Mouse (Mus musculus) liver, postnatal 0 days (tissue): ENCODE measurements around the gene Mdm2. TPM values are rescaled to one million over a fixed set of nuclear protein-coding genes. Genes with fewer than 3 reads are reported as not detected.
A peak's percentile ranks its signal among the peaks of the same experiment; 100 is the strongest.

Experiments
- ATAC-seq: fragments of 200-750 bp; cut with Nextera tagmentation; 2 replicates; pipeline ENCODE4 v1.8.0; 2017; ENCODE audit warnings: mild to moderate bottlenecking, moderate library complexity
- DNase-seq: peaks from one replicate; pipeline ENCODE4 v3.0.0-alpha.2; 2016
- H3K27ac ChIP-seq: fragments of 300-500 bp; sonication (generic); 2 replicates; pipeline ENCODE4 v1.5.1; 2014; ENCODE audit warnings: antibody characterized with exemption, moderate library complexity, mild to moderate bottlenecking, low read depth
- H3K27me3 ChIP-seq: fragments of 300-500 bp; sonication (generic); 2 replicates; pipeline ENCODE4 v1.6.1; 2014; ENCODE audit warnings: low read length, control low read depth, mixed read lengths; ENCODE audit not compliant: insufficient read depth
- H3K36me3 ChIP-seq: fragments of 300-500 bp; sonication (generic); replicated peaks from 2 replicates; pipeline ENCODE4 v1.6.1; 2014; ENCODE audit warnings: mild to moderate bottlenecking, control low read depth, low read length, moderate library complexity, mixed read lengths; ENCODE audit not compliant: insufficient read depth
- H3K4me1 ChIP-seq: fragments of 300-500 bp; sonication (generic); 2 replicates; pipeline ENCODE4 v1.6.1; 2014; ENCODE audit warnings: antibody characterized with exemption, mild to moderate bottlenecking, control low read depth; ENCODE audit not compliant: insufficient read depth
- H3K4me2 ChIP-seq: fragments of 300-500 bp; sonication (generic); 2 replicates; pipeline ENCODE4 v1.6.1; 2014; ENCODE audit warnings: low read depth, mild to moderate bottlenecking, low read length, moderate library complexity, mixed read lengths
- H3K4me3 ChIP-seq: fragments of 300-500 bp; sonication (generic); 2 replicates; pipeline ENCODE4 v1.5.1; 2014; ENCODE audit warnings: low read depth, low read length
- H3K9ac ChIP-seq: fragments of 300-500 bp; sonication (generic); replicated peaks from 2 replicates; pipeline ENCODE4 v1.6.1; 2014; ENCODE audit warnings: mild to moderate bottlenecking, moderate library complexity
- H3K9me3 ChIP-seq: fragments of 300-500 bp; sonication (generic); 2 replicates; pipeline ENCODE4 v1.6.1; 2016; ENCODE audit warnings: mild to moderate bottlenecking, control low read depth, low read length, mixed read lengths
- CTCF ChIP-seq: sonication (generic); IDR thresholded peaks from 2 replicates; pipeline ENCODE4 v1.5.1; 2016; ENCODE audit warnings: antibody characterized with exemption, low read depth
- EP300 ChIP-seq: IDR thresholded peaks from 2 replicates; pipeline ENCODE4 v1.6.1; 2016; ENCODE audit warnings: antibody characterized with exemption, low read depth, mild to moderate bottlenecking
- WGBS: fragments of 180-500 bp; shearing (Covaris S2); extraction: QIAGEN DNeasy Blood & Tissue Kit; methylation state at CpG from one replicate; pipeline ENCODE4 v1.1.7; 2014; ENCODE audit not compliant: insufficient replicate concordance; 5-methylcytosine and 5-hydroxymethylcytosine counted together
- polyA plus RNA-seq: library from polyadenylated mRNA; unstranded; fragments of >200 nt; fragmentation: Nextera tagmentation; extraction: Ambion mirVana; gene quantifications from 2 replicates; pipeline ENCODE4 v1.2.1, GENCODE M21; 2015

Mdm2 gene
- polyA plus RNA-seq, 1 experiment from 2014 or later = 11.3 TPM

GRCm38 (mm10) chr10:117757259-117757658 is 46.7 kb upstream of the Mdm2 start:
- H3K4me2 ChIP-seq = no peak overlapping the region
- no peaks in the 10 kb centered on the region for H3K9me3 ChIP-seq
- no peaks in the 10 kb centered on the region for H3K27me3 ChIP-seq
- no peak overlapping the region for H3K9ac ChIP-seq
- H3K4me3 ChIP-seq = no peak overlapping the region
- peaks cover 70% of the 10 kb centered on the region for H3K36me3 ChIP-seq
- H3K27ac ChIP-seq = no peak overlapping the region
- 87% methylated on average over 1 of the region's 1 CpGs for WGBS
- DNase-seq = no peak
- H3K4me1 ChIP-seq = 0 out of 2 replicates have a peak, but pooled peaks cover 3% of the 10 kb centered on the region
- no peak for ATAC-seq
- TF ChIP-seq EP300 (no peak), CTCF (no peak)

GRCm38 (mm10) chr10:117756784-117757183 is 46.2 kb upstream of the Mdm2 start:
- Histone ChIP-seq H3K27ac (no peak overlapping the region), H3K9me3 (no peaks in the 10 kb centered on the region), H3K27me3 (no peaks in the 10 kb centered on the region), H3K4me2 (no peak overlapping the region), H3K4me1 (0 out of 2 replicates have a peak, but pooled peaks cover 3% of the 10 kb centered on the region), H3K36me3 (peaks cover 74% of the 10 kb centered on the region), H3K9ac (no peak overlapping the region), H3K4me3 (no peak overlapping the region)
- WGBS = 88% methylated on average over 5 of the region's 5 CpGs
- TF ChIP-seq CTCF (no peak), EP300 (no peak)
- DNase-seq (no peak), ATAC-seq (no peak)

- WGBS = 72% methylated on average over 11 of the region's 11 CpGs
- TF ChIP-seq EP300 = no peak
- no peak for TF ChIP-seq CTCF
- H3K4me2 ChIP-seq = peak overlapping the region; percentile 45; the same call in 1 of the 2 replicates
- no peaks in the 10 kb centered on the region for H3K9me3 ChIP-seq
- 0 out of 2 replicates have a peak, but pooled peaks cover 3% of the 10 kb centered on the region for H3K4me1 ChIP-seq
- H3K27ac ChIP-seq = peak overlapping the region; percentile 72
- no peak overlapping the region for H3K9ac ChIP-seq
- peak; percentile 12; the same call in 1 of the 2 replicates for ATAC-seq
- no peaks in the 10 kb centered on the region for H3K27me3 ChIP-seq
- peaks cover 74% of the 10 kb centered on the region for H3K36me3 ChIP-seq
- 0 out of 2 replicates have a peak overlapping the region, but pooled peaks have one; percentile 4 for H3K4me3 ChIP-seq
- no peak for DNase-seq
These were observed 45.4 kb upstream of the Mdm2 start for GRCm38 (mm10) chr10:117755799-117756467.

- H3K4me2 ChIP-seq = peak overlapping the region; percentile 45
- peak overlapping the region; percentile 72 for H3K27ac ChIP-seq
- TF ChIP-seq CTCF = no peak
- TF ChIP-seq EP300 = no peak
- peaks cover 69% of the 10 kb centered on the region for H3K36me3 ChIP-seq
- WGBS = 40% methylated on average over 13 of the region's 13 CpGs
- H3K4me1 ChIP-seq = 0 out of 2 replicates have a peak, but pooled peaks cover 3% of the 10 kb centered on the region
- DNase-seq (peak; percentile 26), ATAC-seq (peak; percentile 62)
- H3K4me3 ChIP-seq = peak overlapping the region; percentile 4; the same call in 1 of the 2 replicates
- no peaks in the 10 kb centered on the region for H3K27me3 ChIP-seq
- H3K9ac ChIP-seq = no peak overlapping the region
- no peaks in the 10 kb centered on the region for H3K9me3 ChIP-seq
These were observed 44.7 kb upstream of the Mdm2 start for GRCm38 (mm10) chr10:117755086-117755798.

GRCm38 (mm10) chr10:117754609-117754940 is 44.0 kb upstream of the Mdm2 start:
- H3K4me1 ChIP-seq = 0 out of 2 replicates have a peak, but pooled peaks cover 3% of the 10 kb centered on the region
- H3K9me3 ChIP-seq = 0 out of 2 replicates have a peak, but pooled peaks cover 5% of the 10 kb centered on the region
- H3K4me3 ChIP-seq = no peak overlapping the region
- H3K9ac ChIP-seq = no peak overlapping the region
- DNase-seq (no peak), ATAC-seq (no peak)
- no peak overlapping the region for H3K4me2 ChIP-seq
- H3K27ac ChIP-seq = peak overlapping the region; percentile 72
- peaks cover 68% of the 10 kb centered on the region for H3K36me3 ChIP-seq
- WGBS = 78% methylated on average over 7 of the region's 7 CpGs
- TF ChIP-seq CTCF (no peak), EP300 (no peak)
- no peaks in the 10 kb centered on the region for H3K27me3 ChIP-seq

- H3K4me2 ChIP-seq = no peak overlapping the region
- peaks cover 66% of the 10 kb centered on the region for H3K36me3 ChIP-seq
- no peak overlapping the region for H3K4me3 ChIP-seq
- TF ChIP-seq EP300 = no peak
- no peak for TF ChIP-seq CTCF
- no peak for ATAC-seq
- 92% methylated on average over 8 of the region's 8 CpGs for WGBS
- no peak for DNase-seq
- no peak overlapping the region for H3K9ac ChIP-seq
- no peaks in the 10 kb centered on the region for H3K27me3 ChIP-seq
- H3K9me3 ChIP-seq = 0 out of 2 replicates have a peak, but pooled peaks cover 5% of the 10 kb centered on the region
- H3K4me1 ChIP-seq = 0 out of 2 replicates have a peak, but pooled peaks cover 3% of the 10 kb centered on the region
- peak overlapping the region; percentile 72; the same call in 1 of the 2 replicates for H3K27ac ChIP-seq
These were observed 43.4 kb upstream of the Mdm2 start for GRCm38 (mm10) chr10:117753711-117754608.
